Mouse (Mus musculus) neural tube, embryonic 11.5 days (tissue): ENCODE measurements around the gene Wfdc11. TPM values are rescaled to one million over a fixed set of nuclear protein-coding genes. Genes with fewer than 3 reads are reported as not detected.
A peak's percentile ranks its signal among the peaks of the same experiment; 100 is the strongest.

Source experiments
- ATAC-seq: fragments of 200-750 bp; cut with Nextera tagmentation; 2 replicates; pipeline ENCODE4 v1.8.0; 2017; ENCODE audit warnings: moderate number of reproducible peaks, mild to moderate bottlenecking, moderate TSS enrichment, moderate library complexity; ENCODE audit not compliant: insufficient read depth, low FRiP score, low TSS enrichment
- DNase-seq: peaks from one replicate; pipeline ENCODE4 v3.0.0-alpha.2; 2015; ENCODE audit warnings: low spot score
- H3K27ac ChIP-seq: fragments of 300-500 bp; sonication (generic); 2 replicates; pipeline ENCODE4 v1.5.1; 2014; ENCODE audit warnings: low read depth, mild to moderate bottlenecking, low read length
- H3K27me3 ChIP-seq: fragments of 300-500 bp; sonication (generic); 2 replicates; pipeline ENCODE4 v1.6.1; 2014; ENCODE audit warnings: mild to moderate bottlenecking, low read length, mixed read lengths; ENCODE audit not compliant: control insufficient read depth, insufficient read depth
- H3K36me3 ChIP-seq: fragments of 300-500 bp; sonication (generic); 2 replicates; pipeline ENCODE4 v1.6.1; 2014; ENCODE audit warnings: mild to moderate bottlenecking, low read length, moderate library complexity, mixed read lengths; ENCODE audit not compliant: control insufficient read depth, insufficient read depth
- H3K4me1 ChIP-seq: fragments of 300-500 bp; sonication (generic); 2 replicates; pipeline ENCODE4 v1.6.1; 2014; ENCODE audit warnings: low read length, mixed read lengths; ENCODE audit not compliant: control insufficient read depth, insufficient read depth
- H3K4me2 ChIP-seq: fragments of 300-500 bp; sonication (generic); 2 replicates; pipeline ENCODE4 v1.6.1; 2014; ENCODE audit warnings: low read depth, mild to moderate bottlenecking, moderate library complexity
- H3K4me3 ChIP-seq: fragments of 300-500 bp; sonication (generic); 2 replicates; pipeline ENCODE4 v1.5.1; 2014; ENCODE audit warnings: low read depth, low read length
- H3K9ac ChIP-seq: fragments of 300-500 bp; sonication (generic); 2 replicates; pipeline ENCODE4 v1.6.1; 2014; ENCODE audit warnings: mild to moderate bottlenecking, low read length
- H3K9me3 ChIP-seq: fragments of 300-500 bp; sonication (generic); 2 replicates; pipeline ENCODE4 v1.6.1; 2016; ENCODE audit warnings: low read length; ENCODE audit not compliant: control insufficient read depth
- WGBS: fragments of 180-500 bp; shearing (Covaris S2); extraction: QIAGEN DNeasy Blood & Tissue Kit; methylation state at CpG from one replicate; pipeline ENCODE4 v1.1.7; 2014; 5-methylcytosine and 5-hydroxymethylcytosine counted together
- polyA plus RNA-seq: library from polyadenylated mRNA; unstranded; fragments of >200 nt; fragmentation: Nextera tagmentation; extraction: Ambion mirVana; gene quantifications from 2 replicates; pipeline ENCODE4 v1.2.1, GENCODE M21; 2014

The Wfdc11 gene
- polyA plus RNA-seq, 1 experiment from 2014 or later = not detected

DNA sequence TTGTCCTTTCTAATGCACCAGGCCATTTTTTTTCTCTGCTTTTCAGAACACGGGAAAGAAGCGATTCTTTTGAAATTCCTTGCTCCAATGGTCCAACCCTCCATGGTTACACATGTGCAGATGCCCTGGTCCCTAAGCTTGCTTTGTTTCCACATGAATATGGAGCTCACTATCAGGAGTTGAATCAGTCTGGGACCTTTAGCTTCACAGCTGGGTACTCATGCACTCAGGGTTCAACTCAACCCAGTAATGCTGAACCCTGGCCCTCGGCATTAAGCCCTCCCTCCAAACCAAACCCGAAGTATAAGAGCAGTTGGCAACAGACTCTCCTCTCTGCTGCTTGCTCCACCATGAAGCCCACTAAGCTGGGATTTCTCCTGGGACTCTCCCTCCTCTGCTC, 24.3 kb upstream of the Wfdc11 start, which contains the start of gene Spint4:
Gene Spint4 (plus strand): TSS at position 301 of the 400 bp plus-strand sequence.
- H3K27ac ChIP-seq = no peak within 1 kb of the TSS
- no peaks in the 10 kb centered on the region for H3K4me1 ChIP-seq
- DNase-seq (no peak), ATAC-seq (no peak)
- no peak within 1 kb of the TSS for H3K4me2 ChIP-seq
- H3K36me3 ChIP-seq = no peaks in the 10 kb centered on the region
- no peak within 1 kb of the TSS for H3K4me3 ChIP-seq
- H3K9me3 ChIP-seq = no peaks in the 10 kb centered on the region
- WGBS = 87% methylated on average over 4 of the region's 4 CpGs
- no peak within 1 kb of the TSS for H3K9ac ChIP-seq
- no peaks in the 10 kb centered on the region for H3K27me3 ChIP-seq

DNA sequence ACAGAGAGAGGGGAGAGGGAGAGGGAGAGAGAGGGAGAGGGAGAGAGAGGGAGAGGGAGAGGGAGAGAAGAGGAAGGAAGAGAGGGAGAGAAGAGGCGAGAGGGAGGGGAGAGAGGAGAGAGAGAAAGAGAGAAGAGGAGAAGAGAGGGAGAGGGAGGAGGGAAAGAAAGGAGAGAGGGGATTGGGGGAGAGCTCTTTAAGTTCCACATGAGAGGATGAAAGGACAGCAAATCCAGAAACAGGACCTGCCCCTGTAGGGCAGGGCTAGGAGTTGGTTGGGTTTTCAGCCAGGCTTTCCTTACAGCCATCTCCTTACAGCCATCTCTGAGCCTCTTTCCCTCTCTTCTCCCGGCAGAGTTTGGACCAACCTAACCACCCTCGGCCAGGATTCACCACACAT, 10.9 kb upstream of the Wfdc11 start, which contains the start of gene Wfdc13:
Gene Wfdc13 (plus strand): TSS at position 301 of the 400 bp plus-strand sequence.
- Histone ChIP-seq H3K9me3 (no peaks in the 10 kb centered on the region), H3K4me1 (no peaks in the 10 kb centered on the region), H3K27me3 (no peaks in the 10 kb centered on the region), H3K27ac (no peak within 1 kb of the TSS), H3K4me3 (no peak within 1 kb of the TSS), H3K9ac (no peak within 1 kb of the TSS), H3K36me3 (no peaks in the 10 kb centered on the region), H3K4me2 (no peak within 1 kb of the TSS)
- 59% methylated on average over 3 of the region's 3 CpGs for WGBS
- ATAC-seq = no peak
- no peak for DNase-seq

DNA sequence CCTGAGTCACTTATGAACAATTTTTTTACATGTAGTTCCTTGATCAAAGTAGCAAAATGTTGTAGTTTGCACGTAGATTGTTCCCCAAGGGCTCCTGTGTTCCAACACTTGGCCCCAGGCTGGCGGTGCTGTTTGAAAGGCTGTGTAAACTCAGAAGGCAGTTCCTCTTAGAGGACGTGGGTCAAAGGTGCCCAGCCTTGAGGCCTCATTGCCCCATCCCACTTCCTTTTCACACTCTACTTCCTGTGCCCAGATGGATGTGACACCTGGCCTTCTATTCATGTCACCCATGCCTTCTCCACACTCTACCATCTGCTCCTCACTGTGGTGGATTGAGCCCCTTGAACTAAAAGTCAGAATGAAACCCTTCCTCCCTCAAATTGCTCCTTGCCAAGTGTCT, 6.0 kb upstream of the Wfdc11 start:
- Histone ChIP-seq H3K27me3 (no peaks in the 10 kb centered on the region), H3K9ac (no peak overlapping the region), H3K36me3 (no peaks in the 10 kb centered on the region), H3K27ac (no peak overlapping the region), H3K4me3 (no peak overlapping the region), H3K4me2 (no peak overlapping the region), H3K4me1 (no peaks in the 10 kb centered on the region), H3K9me3 (no peaks in the 10 kb centered on the region)
- 56% methylated on average over 3 of the region's 3 CpGs for WGBS
- DNase-seq = no peak
- no peak for ATAC-seq

DNA sequence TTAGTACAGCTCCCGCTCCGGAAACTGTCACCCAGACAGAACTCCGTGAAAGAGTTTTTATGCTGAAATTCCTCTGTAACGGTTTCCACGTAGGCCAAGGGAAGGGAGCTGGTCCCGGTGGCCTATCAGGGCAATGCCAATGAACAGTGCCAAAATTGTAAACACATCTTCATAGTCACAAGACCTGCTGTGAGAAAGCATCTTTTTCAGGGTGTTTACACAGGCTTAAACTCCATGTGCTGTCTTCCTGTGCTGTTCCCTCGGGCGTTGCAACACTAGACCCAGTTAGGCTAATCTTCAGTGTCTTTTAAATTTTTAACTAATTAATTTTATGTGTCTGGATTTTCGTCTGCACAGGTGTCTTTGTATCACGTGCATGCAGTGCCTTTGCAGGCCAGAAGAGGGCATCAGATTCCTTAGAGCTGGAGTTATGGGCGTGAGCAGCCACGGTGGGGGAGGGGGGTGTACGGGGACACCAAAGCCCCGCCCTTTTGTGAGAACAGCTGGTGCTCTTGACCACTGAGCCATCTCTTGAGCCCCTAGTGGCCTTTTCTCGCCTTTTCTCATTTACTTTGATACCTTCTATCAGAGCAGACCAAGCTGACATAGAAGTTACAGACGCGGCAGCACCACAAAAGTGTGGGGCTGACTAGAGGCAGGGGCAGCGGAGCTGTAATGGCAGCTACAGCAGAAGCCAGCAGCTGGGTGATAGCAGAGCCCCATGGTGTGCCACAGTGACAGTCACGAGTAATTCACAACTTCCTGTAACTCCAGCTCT, 5.2 kb upstream of the Wfdc11 start:
- Histone ChIP-seq H3K4me3 (0 out of 2 replicates have a peak overlapping the region, but pooled peaks have one; percentile 5), H3K4me1 (no peaks in the 10 kb centered on the region), H3K27ac (no peak overlapping the region), H3K27me3 (no peaks in the 10 kb centered on the region), H3K9me3 (no peaks in the 10 kb centered on the region), H3K4me2 (peak overlapping the region; percentile 41), H3K9ac (no peak overlapping the region), H3K36me3 (no peaks in the 10 kb centered on the region)
- peak; percentile 83 for DNase-seq
- 26% methylated on average over 19 of the region's 19 CpGs for WGBS
- peak; percentile 50 for ATAC-seq

DNA sequence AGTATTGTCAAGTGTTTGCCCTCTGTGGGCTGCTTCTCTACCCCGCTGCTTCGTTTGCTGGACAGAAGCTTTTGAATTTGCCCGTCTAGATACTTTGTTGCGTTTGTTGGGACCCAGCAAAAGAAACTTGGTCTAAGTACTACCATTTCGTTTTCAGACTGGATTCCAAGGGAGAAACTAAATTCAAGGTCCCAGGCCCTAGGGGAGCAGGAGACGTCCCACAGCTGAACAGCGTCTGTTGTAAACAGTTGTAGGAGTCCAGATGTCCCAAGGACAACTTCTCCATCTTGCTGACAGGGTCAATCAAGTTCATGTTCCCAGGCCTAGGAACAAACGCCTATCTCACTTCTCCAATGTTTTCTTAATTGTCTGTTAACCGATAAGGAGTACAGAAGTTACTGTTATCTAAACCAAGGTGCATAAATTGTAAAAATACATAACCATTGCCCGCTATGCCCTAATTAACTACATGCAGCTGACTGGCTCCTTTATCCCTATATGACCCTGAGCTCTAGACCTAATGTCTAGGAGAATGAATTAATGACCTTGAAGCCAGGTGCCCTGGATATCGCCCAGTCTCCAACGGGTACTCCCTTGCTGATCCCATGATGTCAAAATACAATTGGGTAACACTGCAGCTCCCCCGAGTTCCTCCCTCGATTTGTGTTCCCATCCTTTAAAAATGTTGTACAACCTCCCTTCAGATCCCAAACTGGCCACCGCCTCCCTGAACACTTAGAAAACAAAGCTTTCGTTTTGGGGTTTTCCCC, 3.2 kb upstream of the Wfdc11 start:
- no peaks in the 10 kb centered on the region for H3K9me3 ChIP-seq
- WGBS = 86% methylated on average over 16 of the region's 16 CpGs
- H3K4me1 ChIP-seq = no peaks in the 10 kb centered on the region
- H3K36me3 ChIP-seq = no peaks in the 10 kb centered on the region
- no peak overlapping the region for H3K4me2 ChIP-seq
- H3K4me3 ChIP-seq = no peak overlapping the region
- ATAC-seq (no peak), DNase-seq (no peak)
- no peak overlapping the region for H3K27ac ChIP-seq
- no peaks in the 10 kb centered on the region for H3K27me3 ChIP-seq
- no peak overlapping the region for H3K9ac ChIP-seq

DNA sequence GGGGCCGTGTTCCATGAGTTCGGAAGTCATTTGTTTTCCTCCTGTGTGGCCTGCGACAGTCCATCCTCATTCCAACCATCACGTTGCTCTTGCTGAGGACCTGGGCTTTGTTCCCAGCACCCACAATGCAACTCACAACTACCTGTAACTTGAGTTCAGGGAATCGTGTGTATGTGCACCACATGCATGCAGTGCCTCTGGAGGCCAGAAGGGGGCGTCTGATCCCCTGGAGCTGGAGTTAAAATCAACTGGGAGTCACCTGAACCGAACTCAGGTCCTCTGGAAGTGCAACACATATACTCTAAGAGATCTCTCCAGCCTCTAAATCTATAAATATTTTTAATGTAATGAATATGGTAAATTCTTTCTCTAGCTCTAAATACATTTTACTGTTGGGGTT, 2.2 kb upstream of the Wfdc11 start:
- DNase-seq = no peak
- H3K4me2 ChIP-seq = no peak overlapping the region
- H3K27me3 ChIP-seq = no peaks in the 10 kb centered on the region
- no peaks in the 10 kb centered on the region for H3K9me3 ChIP-seq
- no peak overlapping the region for H3K4me3 ChIP-seq
- H3K9ac ChIP-seq = no peak overlapping the region
- no peak overlapping the region for H3K27ac ChIP-seq
- H3K4me1 ChIP-seq = no peaks in the 10 kb centered on the region
- no peak for ATAC-seq
- H3K36me3 ChIP-seq = no peaks in the 10 kb centered on the region
- WGBS = 80% methylated on average over 7 of the region's 7 CpGs

DNA sequence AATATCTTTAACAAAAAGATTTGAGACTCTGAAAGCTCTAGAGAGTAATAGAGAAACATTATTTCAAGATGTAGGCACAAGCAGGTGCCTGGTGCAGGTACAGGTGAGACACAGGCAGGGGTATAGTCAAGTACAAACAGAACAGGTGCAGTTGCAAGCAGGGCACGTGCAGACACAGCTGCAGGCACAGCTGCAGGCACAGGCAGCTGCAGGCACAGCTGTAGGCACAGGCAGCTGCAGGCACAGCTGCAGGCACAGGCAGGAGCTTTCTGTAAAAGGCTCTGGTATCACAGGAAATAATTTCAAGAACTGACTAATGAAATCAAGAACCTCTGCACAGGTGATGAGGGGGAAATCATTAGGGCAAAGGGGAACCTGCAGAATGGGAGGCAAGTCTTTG, 2.9 kb downstream of the Wfdc11 start:
- H3K9ac ChIP-seq = no peak overlapping the region
- H3K36me3 ChIP-seq = no peaks in the 10 kb centered on the region
- H3K27me3 ChIP-seq = no peaks in the 10 kb centered on the region
- H3K4me1 ChIP-seq = no peaks in the 10 kb centered on the region
- no peak overlapping the region for H3K27ac ChIP-seq
- DNase-seq (no peak), ATAC-seq (no peak)
- H3K4me3 ChIP-seq = no peak overlapping the region
- WGBS = 41% methylated on average over 1 of the region's 1 CpGs
- no peaks in the 10 kb centered on the region for H3K9me3 ChIP-seq
- no peak overlapping the region for H3K4me2 ChIP-seq

DNA sequence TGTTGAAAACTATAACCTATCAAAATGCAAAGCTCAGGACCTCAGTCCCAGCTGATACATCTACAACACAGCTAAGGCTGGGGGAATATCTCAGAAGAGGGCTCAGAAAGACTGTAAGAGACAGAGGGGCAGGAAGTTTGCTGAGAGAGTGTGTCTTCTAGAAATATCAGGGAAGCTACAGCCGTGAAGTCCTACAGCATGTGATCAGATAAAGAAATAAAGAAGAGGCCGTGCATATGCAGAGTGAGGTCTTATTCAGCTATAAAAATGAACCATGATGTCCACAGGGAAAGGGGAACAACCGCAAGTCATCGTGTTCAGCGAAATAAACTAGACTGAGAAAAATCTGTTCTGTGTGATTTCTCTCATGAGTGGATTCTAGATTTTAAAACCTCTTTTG, 3.6 kb downstream of the Wfdc11 start:
- DNase-seq (no peak), ATAC-seq (no peak)
- Histone ChIP-seq H3K27ac (no peak overlapping the region), H3K4me3 (no peak overlapping the region), H3K9ac (no peak overlapping the region), H3K27me3 (no peaks in the 10 kb centered on the region), H3K4me1 (no peaks in the 10 kb centered on the region), H3K36me3 (no peaks in the 10 kb centered on the region), H3K9me3 (no peaks in the 10 kb centered on the region), H3K4me2 (no peak overlapping the region)
- 84% methylated on average over 5 of the region's 5 CpGs for WGBS

DNA sequence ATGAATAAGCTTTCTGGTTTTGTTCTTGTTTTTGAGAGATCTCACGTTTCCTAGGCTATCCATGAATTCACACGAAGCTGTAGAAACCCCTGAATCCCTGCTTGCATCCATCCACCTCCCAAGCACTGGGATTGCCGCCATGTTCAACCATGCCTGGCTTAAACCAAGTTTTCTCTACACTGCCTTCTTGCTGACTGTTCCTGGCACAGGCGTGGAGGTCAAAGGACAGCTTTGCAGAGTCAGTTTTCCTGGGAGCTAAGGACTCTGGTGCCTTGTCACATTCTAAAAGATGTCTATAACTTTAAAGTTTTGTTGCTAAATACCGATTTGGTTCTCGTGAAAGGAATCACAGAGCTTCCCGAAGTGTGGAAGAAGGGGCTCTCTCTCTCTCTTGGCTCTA, 9.0 kb downstream of the Wfdc11 start:
- Histone ChIP-seq H3K4me2 (no peak overlapping the region), H3K4me1 (no peaks in the 10 kb centered on the region), H3K27ac (no peak overlapping the region), H3K9me3 (no peaks in the 10 kb centered on the region), H3K9ac (no peak overlapping the region), H3K4me3 (no peak overlapping the region), H3K27me3 (no peaks in the 10 kb centered on the region), H3K36me3 (no peaks in the 10 kb centered on the region)
- no peak for ATAC-seq
- no peak for DNase-seq
- WGBS = 87% methylated on average over 7 of the region's 7 CpGs
